Mouse (Mus musculus): ENCODE data around the gene Prkn. TPM values are rescaled to one million over a fixed set of nuclear protein-coding genes. Genes with fewer than 3 reads are reported as not detected.

The Prkn gene
- polyA plus RNA-seq, 1 experiment from 2014 or later, result 1.5 TPM

DNA sequence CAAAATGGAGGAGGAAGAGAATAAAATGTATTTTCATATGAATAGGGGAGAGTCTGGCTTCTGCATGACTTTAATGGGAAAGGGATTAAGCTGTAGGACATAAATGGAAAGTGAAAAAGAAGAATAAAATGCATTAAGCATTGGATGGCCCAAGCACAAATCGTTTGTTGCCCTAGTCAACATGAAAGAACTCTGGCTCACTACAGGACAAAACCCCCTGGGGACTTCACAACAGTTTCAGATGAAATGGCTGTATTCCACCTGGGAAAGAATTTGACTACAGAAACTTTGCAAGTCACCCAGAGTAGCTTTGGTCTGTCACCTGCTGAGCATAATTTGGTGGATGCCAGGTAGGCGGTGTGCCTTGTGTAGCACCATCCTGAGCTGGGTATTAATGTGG is 925.4 kb downstream of the Prkn start:
- Histone ChIP-seq H3K4me2 (no peak overlapping the region), H3K9me3 (no peaks in the 10 kb centered on the region), H3K27ac (no peak overlapping the region), H3K27me3 (no peaks in the 10 kb centered on the region; the same call in 1 of the 2 replicates), H3K9ac (no peak overlapping the region), H3K4me1 (peaks cover 22% of the 10 kb centered on the region), H3K4me3 (replicated peaks) (no peak overlapping the region), H3K36me3 (replicated peaks) (no peaks in the 10 kb centered on the region)
- 15% methylated on average over 2 of the region's 2 CpGs for WGBS
- no peak for ATAC-seq (ENCODE audit: low FRiP score)

DNA sequence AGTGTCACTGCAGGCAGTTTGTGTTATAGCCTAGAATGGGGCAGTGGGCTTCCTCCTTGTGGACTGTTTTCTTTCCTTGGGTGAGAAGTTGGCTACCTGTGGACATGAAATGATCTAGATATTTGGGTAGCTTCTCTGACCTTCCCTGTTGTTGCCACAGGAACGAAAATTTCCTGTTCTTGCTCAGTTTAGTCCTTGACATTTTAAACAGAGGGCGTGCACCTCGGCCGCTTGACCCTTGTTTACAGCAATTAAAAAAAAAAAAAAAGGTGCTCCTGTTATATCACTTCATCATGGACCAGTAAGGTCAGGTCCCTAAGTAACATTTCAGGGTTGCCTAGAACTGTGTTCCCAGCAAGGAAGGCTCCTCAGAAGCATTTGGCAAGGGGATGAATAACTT is 927.1 kb downstream of the Prkn start:
- no peaks in the 10 kb centered on the region for H3K36me3 ChIP-seq (replicated peaks)
- 91% methylated on average over 4 of the region's 4 CpGs for WGBS
- no peaks in the 10 kb centered on the region for H3K9me3 ChIP-seq
- no peak overlapping the region for H3K9ac ChIP-seq
- peaks cover 22% of the 10 kb centered on the region for H3K4me1 ChIP-seq
- H3K27me3 ChIP-seq, result no peaks in the 10 kb centered on the region; the same call in 1 of the 2 replicates
- no peak overlapping the region for H3K4me3 ChIP-seq (replicated peaks)
- H3K4me2 ChIP-seq, result no peak overlapping the region
- no peak overlapping the region for H3K27ac ChIP-seq
- no peak for ATAC-seq (ENCODE audit: low FRiP score)

DNA sequence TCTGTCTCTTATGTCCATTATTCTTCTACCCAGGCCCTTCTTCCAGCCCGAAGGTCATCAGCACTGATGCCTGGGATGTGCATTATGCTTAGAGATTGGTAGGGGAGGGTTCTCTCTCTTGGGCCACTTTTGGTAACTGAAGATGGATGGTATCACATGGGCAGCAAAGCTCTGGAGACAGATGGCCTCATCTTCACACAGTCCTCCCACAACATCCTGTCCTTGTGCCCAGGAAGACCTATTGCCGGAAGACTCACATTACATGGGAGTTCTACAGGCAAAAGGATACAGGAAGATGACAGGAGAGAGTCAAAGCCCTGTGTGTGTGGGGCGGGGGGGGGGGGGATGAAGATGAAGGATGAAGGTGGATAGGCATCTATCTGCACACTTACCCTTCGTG is 928.2 kb downstream of the Prkn start:
- no peak overlapping the region for H3K4me3 ChIP-seq (replicated peaks)
- H3K27me3 ChIP-seq, result no peaks in the 10 kb centered on the region; the same call in 1 of the 2 replicates
- H3K4me2 ChIP-seq, result no peak overlapping the region
- no peak for ATAC-seq (ENCODE audit: low FRiP score)
- H3K36me3 ChIP-seq (replicated peaks), result no peaks in the 10 kb centered on the region
- no peaks in the 10 kb centered on the region for H3K9me3 ChIP-seq
- no peak overlapping the region for H3K9ac ChIP-seq
- 86% methylated on average over 4 of the region's 4 CpGs for WGBS
- H3K4me1 ChIP-seq, result peaks cover 22% of the 10 kb centered on the region
- no peak overlapping the region for H3K27ac ChIP-seq

DNA sequence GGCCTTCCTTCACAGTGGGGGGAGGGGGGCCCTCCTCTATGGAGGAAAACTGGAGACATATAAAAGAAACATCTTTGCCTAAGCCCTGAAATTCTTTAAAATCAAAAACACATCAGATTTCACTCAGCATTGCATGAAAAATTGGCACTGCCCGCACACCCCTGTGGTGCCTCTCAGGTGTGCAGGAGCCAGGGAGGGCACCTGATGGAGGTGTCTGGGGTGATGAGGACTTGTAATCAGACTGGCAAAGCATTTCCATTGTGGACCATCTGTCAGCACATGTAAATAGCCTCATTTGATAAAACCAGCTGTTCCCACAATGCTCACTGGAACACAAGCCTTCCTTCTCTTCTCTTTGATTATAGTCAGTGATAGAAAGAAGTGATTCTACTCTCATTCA is 928.8 kb downstream of the Prkn start:
- Histone ChIP-seq H3K36me3 (replicated peaks) (no peaks in the 10 kb centered on the region), H3K4me1 (peaks cover 22% of the 10 kb centered on the region), H3K9me3 (no peaks in the 10 kb centered on the region), H3K4me3 (replicated peaks) (no peak overlapping the region), H3K27me3 (no peaks in the 10 kb centered on the region; the same call in 1 of the 2 replicates), H3K9ac (no peak overlapping the region), H3K27ac (no peak overlapping the region), H3K4me2 (no peak overlapping the region)
- 92% methylated on average over 1 of the region's 1 CpGs for WGBS
- ATAC-seq (ENCODE audit: low FRiP score), result no peak

DNA sequence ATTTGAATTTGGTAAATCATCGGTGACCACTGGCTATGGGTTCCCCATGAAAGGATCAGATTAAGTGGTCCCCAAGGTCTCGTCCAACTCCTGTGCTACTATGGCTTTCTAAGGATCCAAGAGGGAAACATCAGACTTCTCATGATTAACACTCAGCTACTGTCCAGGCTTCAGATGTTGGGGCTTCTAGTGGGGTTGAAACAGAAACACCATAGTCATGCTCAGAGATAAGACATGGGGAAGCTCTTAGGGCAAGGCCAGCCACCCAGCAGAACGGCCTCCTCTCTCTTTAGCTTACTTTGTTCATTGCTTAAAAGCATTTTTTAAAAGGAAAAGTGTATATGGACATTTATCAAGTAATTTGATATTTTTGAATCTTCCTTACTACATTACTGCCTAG is 929.3 kb downstream of the Prkn start:
- Histone ChIP-seq H3K9ac (no peak overlapping the region), H3K36me3 (replicated peaks) (no peaks in the 10 kb centered on the region), H3K4me1 (peaks cover 22% of the 10 kb centered on the region), H3K4me3 (replicated peaks) (no peak overlapping the region), H3K9me3 (no peaks in the 10 kb centered on the region), H3K4me2 (no peak overlapping the region), H3K27ac (no peak overlapping the region), H3K27me3 (no peaks in the 10 kb centered on the region; the same call in 1 of the 2 replicates)
- WGBS, result 82% methylated on average over 3 of the region's 3 CpGs
- no peak for ATAC-seq (ENCODE audit: low FRiP score)

DNA sequence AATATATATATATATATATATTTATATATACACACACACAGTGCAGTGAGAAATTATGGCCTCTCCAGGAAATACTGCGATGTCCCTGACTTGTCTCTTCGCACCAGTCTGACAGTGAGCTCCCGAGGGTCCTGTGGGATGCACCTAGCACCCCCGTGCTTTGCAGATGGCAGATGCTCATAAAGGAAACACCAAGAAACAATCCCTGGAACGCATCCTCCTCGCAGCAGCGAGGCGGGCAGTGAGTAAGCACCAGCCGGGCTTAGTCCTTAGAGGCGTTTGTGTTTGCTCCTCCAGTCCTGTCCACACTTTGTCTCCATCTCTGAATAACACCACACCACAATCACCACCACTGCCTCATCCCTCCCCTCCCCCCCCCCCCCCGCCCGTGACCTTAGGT is 939.4 kb downstream of the Prkn start:
- peaks cover 7% of the 10 kb centered on the region; the same call in 1 of the 2 replicates for H3K4me1 ChIP-seq
- no peaks in the 10 kb centered on the region for H3K27me3 ChIP-seq
- H3K4me3 ChIP-seq (replicated peaks), result no peak overlapping the region
- H3K9ac ChIP-seq, result no peak overlapping the region
- H3K36me3 ChIP-seq (replicated peaks), result no peaks in the 10 kb centered on the region
- WGBS, result 86% methylated on average over 11 of the region's 12 CpGs
- H3K27ac ChIP-seq, result no peak overlapping the region
- no peaks in the 10 kb centered on the region for H3K9me3 ChIP-seq
- ATAC-seq (ENCODE audit: low FRiP score), result no peak
- H3K4me2 ChIP-seq, result no peak overlapping the region

DNA sequence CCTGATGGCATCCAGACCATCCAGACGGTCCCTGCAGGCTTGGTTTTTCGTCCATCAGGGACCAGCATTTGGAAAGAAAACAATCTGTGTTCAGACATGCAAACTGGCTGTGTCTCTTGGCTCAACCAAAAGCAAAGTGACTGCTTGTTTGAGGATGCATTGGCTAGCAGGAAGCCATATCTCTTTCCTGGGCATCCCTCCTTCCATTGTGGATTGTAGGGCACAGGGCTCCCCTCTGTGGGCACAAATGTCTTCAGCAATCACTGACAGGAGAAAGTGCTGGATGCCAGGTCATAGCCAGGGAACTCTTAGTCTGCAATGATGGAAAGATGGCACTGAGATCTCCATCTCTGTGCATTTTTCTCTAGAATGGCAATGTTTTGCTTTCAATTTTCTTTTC is 939.8 kb downstream of the Prkn start:
- peaks cover 7% of the 10 kb centered on the region; the same call in 1 of the 2 replicates for H3K4me1 ChIP-seq
- H3K27me3 ChIP-seq, result no peaks in the 10 kb centered on the region
- no peak overlapping the region for H3K4me2 ChIP-seq
- ATAC-seq (ENCODE audit: low FRiP score), result no peak
- WGBS, result 74% methylated on average over 2 of the region's 2 CpGs
- no peaks in the 10 kb centered on the region for H3K36me3 ChIP-seq (replicated peaks)
- no peak overlapping the region for H3K9ac ChIP-seq
- no peak overlapping the region for H3K27ac ChIP-seq
- no peak overlapping the region for H3K4me3 ChIP-seq (replicated peaks)
- no peaks in the 10 kb centered on the region for H3K9me3 ChIP-seq

DNA sequence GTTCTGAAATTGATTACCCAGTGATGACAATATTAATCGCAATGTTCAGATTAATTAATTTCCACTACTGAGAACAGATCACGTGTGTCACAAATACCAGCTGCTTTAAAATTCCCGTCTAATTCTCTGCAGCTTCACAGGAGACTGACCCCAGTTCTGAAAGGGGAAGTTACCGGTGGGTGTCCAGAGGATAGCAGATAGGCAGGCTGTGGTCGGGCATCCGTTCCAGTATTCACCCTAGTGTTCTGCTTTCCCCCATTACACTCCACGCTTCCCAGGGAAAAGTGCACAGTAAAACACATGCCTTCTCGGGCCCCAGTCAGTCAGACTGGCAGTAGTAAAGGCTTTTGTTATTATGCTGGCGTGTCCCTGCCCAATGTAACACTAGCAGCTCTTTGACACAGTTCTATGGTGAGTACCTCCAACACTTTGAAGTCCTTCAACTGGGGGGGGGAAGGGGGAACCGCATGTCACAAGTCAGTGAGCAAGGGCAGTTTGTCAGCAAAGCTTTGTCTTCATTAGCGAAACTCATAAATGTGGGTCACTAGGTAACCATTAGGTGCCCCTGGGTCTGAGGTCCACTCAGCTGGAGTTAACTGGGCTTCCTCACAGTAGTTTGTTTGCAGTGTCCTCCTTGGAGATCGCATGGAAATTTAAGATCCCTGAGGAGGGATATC is 940.8 kb downstream of the Prkn start:
- no peak overlapping the region for H3K27ac ChIP-seq
- ATAC-seq (ENCODE audit: low FRiP score), result no peak
- no peak overlapping the region for H3K4me3 ChIP-seq (replicated peaks)
- no peaks in the 10 kb centered on the region for H3K27me3 ChIP-seq
- no peak overlapping the region for H3K9ac ChIP-seq
- WGBS, result 59% methylated on average over 12 of the region's 12 CpGs
- peaks cover 7% of the 10 kb centered on the region; the same call in 1 of the 2 replicates for H3K4me1 ChIP-seq
- H3K4me2 ChIP-seq, result no peak overlapping the region
- H3K36me3 ChIP-seq (replicated peaks), result no peaks in the 10 kb centered on the region
- H3K9me3 ChIP-seq, result no peaks in the 10 kb centered on the region

DNA sequence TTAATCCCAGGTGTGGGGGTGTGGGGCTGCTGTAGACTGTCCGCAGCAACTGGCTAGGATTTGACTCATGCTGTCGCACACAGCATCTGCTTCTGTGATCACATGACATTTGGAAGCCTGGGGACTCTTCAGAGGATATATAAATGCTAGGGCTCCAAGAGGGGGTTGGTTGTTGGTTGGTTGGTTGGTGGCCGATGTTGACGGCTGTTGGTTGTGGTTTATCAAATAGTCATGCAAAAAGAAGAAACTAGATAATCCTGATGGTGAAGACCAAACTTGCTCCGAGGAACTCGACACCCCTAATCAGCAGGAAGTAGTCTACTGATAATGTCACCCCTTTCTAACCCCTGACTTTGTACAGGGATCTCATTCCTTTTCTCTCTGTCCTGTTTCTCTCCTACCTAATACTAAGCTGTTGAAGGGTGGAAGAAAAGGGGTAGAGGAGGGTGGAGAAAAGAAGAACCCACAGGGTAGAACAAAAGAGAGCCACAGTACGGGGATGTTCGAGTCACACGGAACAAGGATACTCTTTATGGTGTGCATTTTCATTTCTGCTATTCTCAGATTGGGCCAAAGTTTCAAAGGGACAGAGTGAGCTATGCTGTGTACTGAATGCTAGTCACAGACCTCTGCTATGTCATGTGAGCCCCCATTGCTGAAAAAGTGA is 948.2 kb downstream of the Prkn start:
- Histone ChIP-seq H3K27me3 (no peaks in the 10 kb centered on the region), H3K4me1 (peaks cover 8% of the 10 kb centered on the region; the same call in 1 of the 2 replicates), H3K4me3 (replicated peaks) (no peak overlapping the region), H3K9me3 (no peaks in the 10 kb centered on the region), H3K4me2 (no peak overlapping the region), H3K27ac (no peak overlapping the region), H3K36me3 (replicated peaks) (no peaks in the 10 kb centered on the region), H3K9ac (no peak overlapping the region)
- ATAC-seq (ENCODE audit: low FRiP score), result no peak
- WGBS, result 91% methylated on average over 9 of the region's 9 CpGs

DNA sequence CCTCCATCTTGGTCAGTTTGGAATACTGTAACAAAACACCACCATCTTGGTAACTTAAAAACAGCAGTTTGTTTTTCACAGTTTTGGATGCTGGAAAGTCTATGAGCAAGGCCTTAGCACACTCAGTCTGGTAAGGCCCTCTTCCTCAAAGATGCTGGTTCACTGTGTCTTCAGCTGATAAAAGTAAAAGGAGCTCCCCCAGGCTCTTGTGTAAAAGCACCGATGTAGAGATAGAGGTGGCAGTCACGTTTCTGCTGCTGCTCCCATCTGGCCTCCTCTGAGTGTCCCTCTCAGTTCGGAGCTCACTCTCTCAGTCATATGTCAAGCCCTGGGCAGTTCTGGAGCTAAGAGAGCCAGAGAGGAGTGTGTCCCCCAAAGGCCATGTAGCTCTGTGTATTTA is 955.8 kb downstream of the Prkn start:
- ATAC-seq (ENCODE audit: low FRiP score), result no peak
- no peak overlapping the region for H3K27ac ChIP-seq
- no peak overlapping the region for H3K9ac ChIP-seq
- no peaks in the 10 kb centered on the region for H3K9me3 ChIP-seq
- H3K36me3 ChIP-seq (replicated peaks), result no peaks in the 10 kb centered on the region
- no peak overlapping the region for H3K4me3 ChIP-seq (replicated peaks)
- no peaks in the 10 kb centered on the region for H3K4me1 ChIP-seq
- no peak overlapping the region for H3K4me2 ChIP-seq
- H3K27me3 ChIP-seq, result no peaks in the 10 kb centered on the region
- 87% methylated on average over 3 of the region's 3 CpGs for WGBS

DNA sequence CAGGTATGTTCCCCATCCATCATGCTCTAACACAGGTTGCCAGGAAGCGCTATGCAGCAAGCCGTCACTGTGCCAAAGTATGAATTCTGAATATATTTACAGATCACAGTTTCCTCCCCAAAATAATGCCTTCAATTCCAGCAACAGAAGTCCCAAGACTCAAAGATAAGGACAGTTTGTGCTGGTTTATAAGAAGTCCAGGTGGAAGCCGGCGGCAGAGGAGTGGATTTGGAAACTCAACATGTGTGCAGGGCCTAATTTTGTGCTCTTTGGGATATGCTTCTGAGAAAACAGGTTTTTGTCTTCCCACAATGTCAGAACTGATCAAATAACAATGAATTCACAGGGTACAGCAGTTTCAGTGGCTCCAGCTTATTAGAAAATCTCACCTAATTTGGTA is 961.0 kb downstream of the Prkn start:
- Histone ChIP-seq H3K4me3 (replicated peaks) (no peak overlapping the region), H3K36me3 (replicated peaks) (no peaks in the 10 kb centered on the region), H3K4me1 (no peaks in the 10 kb centered on the region), H3K4me2 (no peak overlapping the region), H3K27ac (no peak overlapping the region), H3K27me3 (no peaks in the 10 kb centered on the region), H3K9me3 (no peaks in the 10 kb centered on the region), H3K9ac (no peak overlapping the region)
- WGBS, result 97% methylated on average over 4 of the region's 4 CpGs
- no peak for ATAC-seq (ENCODE audit: low FRiP score)

DNA sequence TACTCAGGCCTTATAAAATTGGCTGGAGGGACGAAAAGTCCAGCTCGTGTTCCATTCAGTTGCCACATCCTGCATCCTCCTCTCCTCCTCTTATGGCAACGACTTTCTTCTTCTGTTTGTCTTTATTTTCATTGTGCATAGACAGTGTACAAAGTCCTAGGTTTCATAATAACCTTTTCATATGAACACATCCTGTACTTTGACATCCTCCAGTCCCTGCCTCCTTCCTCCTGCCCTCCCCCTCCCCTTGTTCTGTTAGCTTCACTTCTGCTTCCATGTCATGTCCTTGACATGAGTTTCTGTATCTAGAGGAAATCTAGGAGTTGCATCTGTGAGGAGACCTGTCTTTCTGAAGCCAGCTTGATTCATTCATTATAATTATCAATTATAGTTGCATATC is 967.1 kb downstream of the Prkn start:
- WGBS, result 84% methylated on average over 3 of the region's 3 CpGs
- no peak overlapping the region for H3K4me2 ChIP-seq
- H3K9ac ChIP-seq, result no peak overlapping the region
- no peak overlapping the region for H3K4me3 ChIP-seq (replicated peaks)
- no peak overlapping the region for H3K27ac ChIP-seq
- H3K36me3 ChIP-seq (replicated peaks), result no peaks in the 10 kb centered on the region
- no peak for ATAC-seq (ENCODE audit: low FRiP score)
- no peaks in the 10 kb centered on the region for H3K9me3 ChIP-seq
- H3K4me1 ChIP-seq, result no peaks in the 10 kb centered on the region
- no peaks in the 10 kb centered on the region for H3K27me3 ChIP-seq

DNA sequence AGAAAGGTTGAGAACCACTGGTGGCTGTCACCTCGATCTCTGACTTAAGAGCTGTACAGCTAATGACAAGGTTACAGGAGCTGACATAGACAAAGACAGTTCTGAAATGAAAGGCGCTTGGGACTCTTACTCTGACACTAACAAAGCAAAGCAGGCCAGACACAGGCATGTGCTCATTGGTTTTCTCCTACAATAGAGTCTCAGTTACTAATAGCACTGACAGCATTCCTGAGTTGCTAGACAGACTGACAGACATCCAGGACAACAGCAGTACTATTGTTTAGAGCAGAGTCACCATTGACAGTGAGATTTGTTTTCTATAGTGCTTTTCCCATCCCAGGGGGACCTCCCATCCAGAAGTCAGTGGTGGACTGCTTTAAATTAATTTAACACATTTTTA is 977.7 kb downstream of the Prkn start:
- no peaks in the 10 kb centered on the region for H3K36me3 ChIP-seq (replicated peaks)
- no peak for ATAC-seq (ENCODE audit: low FRiP score)

More for the DNA sequence above, 977.7 kb downstream of the Prkn start:
- no peak overlapping the region for H3K4me2 ChIP-seq
- H3K4me1 ChIP-seq, result no peaks in the 10 kb centered on the region
- H3K27ac ChIP-seq, result no peak overlapping the region
- no peaks in the 10 kb centered on the region for H3K27me3 ChIP-seq
- H3K4me3 ChIP-seq (replicated peaks), result no peak overlapping the region
- H3K9me3 ChIP-seq, result no peaks in the 10 kb centered on the region
- 59% methylated on average over 2 of the region's 2 CpGs for WGBS
- no peak overlapping the region for H3K9ac ChIP-seq
